Mouse (Mus musculus): ENCODE data around the gene Olfr49. TPM values are rescaled to one million over a fixed set of nuclear protein-coding genes. Genes with fewer than 3 reads are reported as not detected.
"Not testable (repeated sequence)": the region's sequence is repeated elsewhere in the genome, so short reads cannot be mapped to it uniquely, and the experiment has no call there.

Olfr49 gene
- polyA plus RNA-seq, 1 experiment from 2014 or later = 0.12 TPM

DNA sequence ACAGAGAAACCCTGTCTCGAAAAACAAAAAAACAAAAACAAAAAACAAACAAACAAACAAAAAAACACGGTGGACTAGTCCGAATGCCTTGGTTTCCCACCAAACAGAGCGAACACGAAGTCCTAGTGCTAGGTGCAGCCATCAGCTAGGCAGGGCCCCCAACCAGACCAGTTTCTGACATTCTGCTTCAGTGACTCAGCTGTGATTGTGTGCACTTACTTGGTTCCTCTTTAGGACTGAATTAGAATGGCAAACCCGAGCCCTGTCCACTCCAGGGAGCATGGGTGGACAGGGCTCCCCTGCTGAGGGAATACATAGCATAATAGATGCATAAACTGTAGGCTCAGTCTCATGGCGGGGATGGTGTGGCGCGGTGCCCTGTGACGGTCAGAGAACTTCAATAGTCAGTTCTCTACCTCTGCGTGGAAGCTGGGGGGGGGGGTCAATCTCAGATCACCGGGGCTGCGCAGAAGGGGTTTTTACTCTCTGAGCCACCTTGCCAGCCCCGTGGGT lies 54.0 kb downstream of the Olfr49 start:
- no peak overlapping the region for H3K4me3 ChIP-seq (ENCODE audit: control insufficient read depth in 1 of 2, insufficient read depth in 1 of 2, low read depth in 1 of 2, low read length in 2 of 2)
- no peak for ATAC-seq (ENCODE audit: insufficient number of reproducible peaks, insufficient read depth, low FRiP score, low read depth)

DNA sequence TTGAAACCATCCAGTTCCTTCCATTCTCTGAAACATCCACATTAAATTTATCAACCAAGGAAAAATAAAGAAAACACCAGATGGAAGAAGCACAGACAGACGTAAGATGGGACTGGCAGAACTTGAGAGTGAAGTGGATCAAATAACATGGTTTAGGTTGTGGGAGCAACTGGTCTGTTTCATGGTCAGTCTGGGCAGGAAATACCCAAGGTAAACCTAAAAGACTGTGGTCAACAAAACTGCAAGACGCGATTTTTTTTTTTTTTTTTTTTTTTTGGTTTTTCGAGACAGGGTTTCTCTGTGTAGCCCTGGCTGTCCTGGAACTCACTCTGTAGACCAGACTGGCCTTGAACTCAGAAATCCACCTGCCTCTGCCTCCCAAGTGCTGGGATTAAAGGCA lies 54.9 kb downstream of the Olfr49 start:
- not testable (repeated sequence) for H3K4me3 ChIP-seq (ENCODE audit: control insufficient read depth in 1 of 2, insufficient read depth in 1 of 2, low read depth in 1 of 2, low read length in 2 of 2); H3K4me2 ChIP-seq (ENCODE audit: low read length); ATAC-seq (ENCODE audit: insufficient number of reproducible peaks, insufficient read depth, low FRiP score, low read depth); H3K27ac ChIP-seq (replicated peaks in 1 of 2; ENCODE audit: control insufficient read depth in 1 of 2, insufficient read depth in 1 of 2, low read depth in 2 of 2, low read length in 2 of 2); H3K9ac ChIP-seq (ENCODE audit: low read length); H3K27me3 ChIP-seq (ENCODE audit: control insufficient read depth, insufficient read depth, low read length); H3K36me3 ChIP-seq (ENCODE audit: control insufficient read depth, insufficient read depth, low read length); H3K9me3 ChIP-seq (ENCODE audit: control insufficient read depth, low read length)
- peaks cover 46 to 57% of the 10 kb centered on the region in 2 experiments for H3K4me1 ChIP-seq (ENCODE audit: control insufficient read depth in 2 of 2, insufficient read depth in 2 of 2, low read length in 2 of 2)
- WGBS = 78% methylated on average over 3 of the region's 4 CpGs

More for the DNA sequence above, 54.0 kb downstream of the Olfr49 start:
- H3K9me3 ChIP-seq (ENCODE audit: control insufficient read depth, low read length) = no peaks in the 10 kb centered on the region
- 75% methylated on average over 14 of the region's 14 CpGs for WGBS
- no peak overlapping the region for H3K9ac ChIP-seq (ENCODE audit: low read length)
- no peak overlapping the region for H3K4me2 ChIP-seq (ENCODE audit: low read length)
- H3K4me1 ChIP-seq (ENCODE audit: control insufficient read depth in 2 of 2, insufficient read depth in 2 of 2, low read length in 2 of 2) = peaks cover 44 to 54% of the 10 kb centered on the region in 2 experiments
- no peak overlapping the region for H3K27ac ChIP-seq (replicated peaks in 1 of 2; ENCODE audit: control insufficient read depth in 1 of 2, insufficient read depth in 1 of 2, low read depth in 2 of 2, low read length in 2 of 2)
- peaks cover 12% of the 10 kb centered on the region for H3K36me3 ChIP-seq (ENCODE audit: control insufficient read depth, insufficient read depth, low read length)
- H3K27me3 ChIP-seq (ENCODE audit: control insufficient read depth, insufficient read depth, low read length) = no peaks in the 10 kb centered on the region

DNA sequence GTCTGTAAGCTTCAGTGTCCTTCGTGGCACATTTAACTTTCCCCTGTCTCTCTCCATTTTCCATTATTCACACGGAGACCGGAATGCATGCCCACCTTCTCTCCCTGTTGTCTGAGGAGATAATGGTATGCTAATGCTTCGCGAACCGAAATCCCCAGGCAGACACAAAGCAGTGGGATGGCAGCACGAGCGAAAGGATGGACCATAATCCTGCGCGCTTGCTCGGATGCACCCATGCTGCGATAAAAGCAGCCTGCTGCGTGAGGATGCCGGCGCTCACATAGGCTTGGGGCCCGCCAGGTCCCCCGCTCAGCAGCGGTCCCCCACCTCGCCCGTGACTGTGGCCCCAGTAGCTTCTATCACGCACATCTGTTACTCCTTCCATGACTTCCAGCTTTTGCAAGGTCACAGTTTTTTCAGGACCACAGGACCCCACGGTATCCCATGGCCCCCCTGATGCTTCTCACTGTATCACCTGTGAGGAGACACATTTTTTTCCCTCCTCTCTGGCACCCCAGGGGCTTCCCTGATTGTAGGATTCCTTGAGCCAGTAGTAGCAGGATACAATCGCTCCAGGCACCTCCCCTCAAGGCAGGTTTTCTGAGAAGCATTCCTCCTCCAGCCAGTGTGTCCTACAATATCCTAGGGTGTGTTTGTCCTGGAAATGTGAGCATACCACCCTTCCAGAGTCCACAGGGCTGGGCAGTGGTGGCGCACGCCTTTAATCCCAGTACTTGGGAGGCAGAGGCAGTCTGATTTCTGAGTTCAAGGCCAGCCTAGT lies 55.6 kb downstream of the Olfr49 start:
- H3K36me3 ChIP-seq (ENCODE audit: control insufficient read depth, insufficient read depth, low read length) = no peaks in the 10 kb centered on the region
- H3K27ac ChIP-seq (replicated peaks in 1 of 2; ENCODE audit: control insufficient read depth in 1 of 2, insufficient read depth in 1 of 2, low read depth in 2 of 2, low read length in 2 of 2) = no peak overlapping the region
- WGBS = 20% methylated on average over 25 of the region's 25 CpGs
- no peaks in the 10 kb centered on the region for H3K9me3 ChIP-seq (ENCODE audit: control insufficient read depth, low read length)
- no peaks in the 10 kb centered on the region for H3K27me3 ChIP-seq (ENCODE audit: control insufficient read depth, insufficient read depth, low read length)
- H3K4me2 ChIP-seq (ENCODE audit: low read length) = peak overlapping the region; percentile 69
- H3K9ac ChIP-seq (ENCODE audit: low read length) = peak overlapping the region; percentile 62
- peaks cover 47 to 56% of the 10 kb centered on the region in 2 experiments for H3K4me1 ChIP-seq (ENCODE audit: control insufficient read depth in 2 of 2, insufficient read depth in 2 of 2, low read length in 2 of 2)
- ATAC-seq (ENCODE audit: insufficient number of reproducible peaks, insufficient read depth, low FRiP score, low read depth) = no peak
- H3K4me3 ChIP-seq (ENCODE audit: control insufficient read depth in 1 of 2, insufficient read depth in 1 of 2, low read depth in 1 of 2, low read length in 2 of 2) = peak overlapping the region; percentile 19 to 37

DNA sequence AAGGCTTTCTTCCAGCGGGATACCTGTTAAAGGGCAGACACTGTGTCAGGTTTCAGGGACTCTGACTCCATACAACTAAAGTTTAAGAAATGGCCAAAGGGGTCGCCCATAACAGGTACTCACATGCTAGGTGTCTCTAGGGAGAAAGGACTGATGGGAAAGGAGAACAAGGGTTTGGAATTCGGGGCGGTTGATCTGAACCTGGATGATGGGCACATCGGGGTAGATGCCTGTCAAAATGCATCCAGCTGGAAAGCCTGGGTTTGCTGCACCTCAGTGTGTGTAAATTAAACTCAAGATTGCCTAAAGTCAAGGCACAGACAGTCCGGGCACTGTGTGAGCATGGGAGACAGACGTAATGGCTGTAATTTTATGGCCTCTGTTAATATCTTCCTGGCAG lies 56.2 kb downstream of the Olfr49 start:
- H3K27me3 ChIP-seq (ENCODE audit: control insufficient read depth, insufficient read depth, low read length) = no peaks in the 10 kb centered on the region
- 22% methylated on average over 7 of the region's 7 CpGs for WGBS
- peak overlapping the region; percentile 69 for H3K4me2 ChIP-seq (ENCODE audit: low read length)
- ATAC-seq (ENCODE audit: insufficient number of reproducible peaks, insufficient read depth, low FRiP score, low read depth) = no peak
- peak overlapping the region; percentile 62 for H3K9ac ChIP-seq (ENCODE audit: low read length)
- no peaks in the 10 kb centered on the region for H3K36me3 ChIP-seq (ENCODE audit: control insufficient read depth, insufficient read depth, low read length)
- H3K4me3 ChIP-seq (ENCODE audit: control insufficient read depth in 1 of 2, insufficient read depth in 1 of 2, low read depth in 1 of 2, low read length in 2 of 2) = peak overlapping the region in 1 of 2 experiments; percentile 37; a peak in 2 of 4 replicates
- 0 out of 4 replicates have a peak overlapping the region, but pooled peaks of 1 of the 2 experiments have one; percentile 27 for H3K27ac ChIP-seq (replicated peaks in 1 of 2; ENCODE audit: control insufficient read depth in 1 of 2, insufficient read depth in 1 of 2, low read depth in 2 of 2, low read length in 2 of 2)
- peaks cover 41 to 50% of the 10 kb centered on the region in 2 experiments for H3K4me1 ChIP-seq (ENCODE audit: control insufficient read depth in 2 of 2, insufficient read depth in 2 of 2, low read length in 2 of 2)
- H3K9me3 ChIP-seq (ENCODE audit: control insufficient read depth, low read length) = no peaks in the 10 kb centered on the region

Other genes starting within 250 kb of the Olfr49 start
- 400 and 442 TPM in 2 replicates for gene Dad1, start 30.8 kb downstream of the Olfr49 start, polyA plus RNA-seq (2014; fragmentation: Nextera tagmentation; extraction: Ambion mirVana)
- 118 and 121 TPM in 2 replicates for gene Abhd4, start 30.8 kb downstream of the Olfr49 start, polyA plus RNA-seq (2014; fragmentation: Nextera tagmentation; extraction: Ambion mirVana)
- gene Oxa1l, start 75.9 kb upstream of the Olfr49 start, polyA plus RNA-seq (2014; fragmentation: Nextera tagmentation; extraction: Ambion mirVana) = 73.4 and 82.3 TPM in 2 replicates
- gene Slc7a7, start 132.8 kb upstream of the Olfr49 start, polyA plus RNA-seq (2014; fragmentation: Nextera tagmentation; extraction: Ambion mirVana) = 10.0 and 10.9 TPM in 2 replicates
- gene Mrpl52, start 142.0 kb upstream of the Olfr49 start, polyA plus RNA-seq (2014; fragmentation: Nextera tagmentation; extraction: Ambion mirVana) = 266 and 307 TPM in 2 replicates
- 100 and 115 TPM in 2 replicates for gene Mmp14, start 146.7 kb upstream of the Olfr49 start, polyA plus RNA-seq (2014; fragmentation: Nextera tagmentation; extraction: Ambion mirVana)
- 40.6 and 47.8 TPM in 2 replicates for gene Lrp10, start 179.2 kb upstream of the Olfr49 start, polyA plus RNA-seq (2014; fragmentation: Nextera tagmentation; extraction: Ambion mirVana)
- 1.4 TPM in 2 replicates for gene Rem2, start 191.2 kb upstream of the Olfr49 start, polyA plus RNA-seq (2014; fragmentation: Nextera tagmentation; extraction: Ambion mirVana)
- gene Prmt5, start 232.6 kb upstream of the Olfr49 start, polyA plus RNA-seq (2014; fragmentation: Nextera tagmentation; extraction: Ambion mirVana) = 55.9 and 56.0 TPM in 2 replicates